Mouse (Mus musculus): ENCODE results near the gene Bmper. TPM values are rescaled to one million over a fixed set of nuclear protein-coding genes. Genes with fewer than 3 reads are reported as not detected.

Gene Bmper
- polyA plus RNA-seq, 2 experiments from 2014 or later = not detected

DNA sequence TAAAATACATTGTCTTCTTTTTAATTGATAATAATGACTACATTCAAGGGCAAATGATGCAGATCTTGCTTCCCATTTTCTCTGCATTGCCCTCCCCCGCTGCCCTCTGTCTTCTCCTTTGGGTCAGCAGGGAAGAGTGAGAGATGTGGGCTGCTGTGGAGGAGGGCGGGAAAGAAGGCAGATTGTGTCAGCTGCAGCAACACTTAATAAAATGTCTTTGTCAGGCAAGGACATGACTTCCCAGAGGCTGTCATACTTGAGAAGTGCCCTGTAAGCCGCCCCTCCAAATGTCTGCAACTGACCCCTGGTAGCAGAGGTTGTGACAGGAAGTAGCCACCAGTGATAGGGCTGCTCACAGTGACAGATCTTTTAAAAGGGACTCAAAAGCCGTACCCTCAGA is 83.3 kb downstream of the Bmper start:
- no peak for ATAC-seq

DNA sequence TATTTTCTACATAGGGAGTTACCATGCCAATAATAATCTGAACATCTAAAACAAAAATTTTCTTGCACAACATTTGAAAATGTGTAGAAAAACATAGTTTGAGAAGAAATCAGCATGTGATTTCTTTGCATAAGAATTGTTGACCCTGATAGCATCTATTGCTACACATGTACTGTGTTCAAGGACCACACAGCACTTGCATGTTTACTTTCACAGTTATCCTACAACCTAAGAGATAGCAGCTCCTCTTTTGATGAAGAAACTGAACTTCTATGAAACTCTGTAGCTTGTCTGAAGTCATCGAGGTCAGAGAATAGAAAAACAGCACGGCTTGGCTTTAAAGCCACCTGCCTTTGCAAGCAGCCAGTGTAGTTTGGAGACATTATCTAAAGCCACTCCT is 85.0 kb downstream of the Bmper start:
- no peak for ATAC-seq

DNA sequence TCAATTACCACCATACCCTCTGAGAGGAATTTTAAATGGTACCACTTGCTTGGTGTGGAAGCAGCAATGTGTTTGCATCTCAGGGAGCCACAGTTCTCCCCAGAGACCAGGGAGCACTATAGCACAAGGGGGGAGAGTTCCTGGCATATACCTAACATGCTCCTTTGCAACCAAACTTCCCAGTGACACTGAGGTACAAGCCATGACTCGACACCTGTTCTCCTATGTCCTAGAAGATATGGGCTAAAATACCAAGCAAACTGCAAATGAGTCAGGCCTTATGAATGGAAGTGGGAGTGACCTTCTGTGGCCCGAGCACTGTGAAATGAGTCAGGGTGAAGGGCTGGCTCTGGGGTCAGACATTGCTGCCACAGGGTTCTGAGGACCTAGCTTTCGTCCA is 88.1 kb downstream of the Bmper start:
- no peak for ATAC-seq

DNA sequence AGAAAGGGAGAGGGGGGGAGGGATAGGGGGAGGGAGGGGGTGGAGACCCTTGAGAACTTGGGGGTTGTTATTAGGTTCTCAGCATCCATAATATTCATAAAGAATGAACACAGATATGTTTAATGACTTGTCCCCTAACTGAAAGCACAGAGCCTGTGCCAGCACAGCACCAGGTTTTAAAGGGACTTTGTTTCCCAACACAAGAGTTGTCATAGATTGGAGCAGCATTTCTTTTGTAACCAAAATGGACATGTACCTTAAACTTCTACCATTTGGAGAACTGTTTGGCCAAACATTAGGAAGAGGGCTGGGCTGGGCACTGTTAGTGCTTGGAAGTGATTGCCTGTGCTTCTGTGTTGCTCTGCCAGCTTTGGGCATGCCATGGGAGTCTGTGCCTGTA is 89.1 kb downstream of the Bmper start:
- no peak for ATAC-seq

DNA sequence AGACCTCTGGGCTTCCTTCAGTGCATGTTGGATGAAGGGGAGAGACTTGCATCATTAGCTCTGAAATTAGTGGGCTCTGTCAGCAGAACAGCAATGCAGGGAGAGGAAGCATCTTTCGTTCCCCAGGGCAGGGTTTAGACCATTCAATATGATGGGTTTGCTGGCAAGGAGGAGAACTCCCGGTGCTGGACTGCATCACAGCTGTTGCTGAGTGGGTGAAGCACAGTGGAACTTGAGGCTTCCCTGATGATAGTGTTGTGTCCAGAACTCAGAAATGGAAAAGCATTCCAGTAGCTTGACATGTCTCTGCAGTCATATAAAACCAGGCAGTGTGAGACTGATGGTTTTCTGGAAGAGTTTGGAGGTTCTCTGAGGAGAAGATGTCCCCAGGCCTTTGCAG is 90.0 kb downstream of the Bmper start:
- no peak for ATAC-seq

DNA sequence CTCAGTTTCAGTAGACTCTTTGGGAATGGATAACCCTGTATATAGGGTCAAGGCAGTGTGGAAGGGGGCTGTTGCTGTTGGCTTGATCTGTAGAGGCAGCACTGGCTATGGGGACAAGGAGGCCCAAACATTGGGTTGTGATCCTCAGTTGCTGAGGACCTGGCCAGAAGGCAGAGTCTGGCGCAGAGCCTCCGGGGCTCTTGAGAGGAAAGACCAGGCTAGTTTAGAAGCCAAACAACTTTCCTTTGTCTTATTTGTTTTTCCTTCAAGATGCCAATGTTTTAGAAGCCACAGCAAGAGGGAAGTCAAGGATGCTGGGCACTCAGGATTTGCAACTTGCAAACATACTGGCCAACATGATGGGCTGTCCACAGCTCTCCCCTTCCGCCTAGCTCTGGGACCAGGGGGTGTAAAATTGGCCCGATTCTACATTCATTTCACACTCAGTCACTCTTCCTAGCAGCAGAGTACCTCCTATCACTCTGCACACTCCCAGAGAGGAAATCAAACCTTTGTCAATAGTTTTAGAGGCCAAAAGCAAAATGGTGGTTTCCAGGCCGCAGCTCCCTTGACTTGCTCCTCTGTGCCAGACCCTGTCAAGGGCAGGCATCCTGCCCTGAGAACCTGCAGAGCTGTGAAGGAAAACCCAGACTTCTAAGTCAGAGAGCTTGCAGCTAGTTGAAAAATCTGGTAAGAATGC is 92.9 kb downstream of the Bmper start:
- no peak for ATAC-seq

DNA sequence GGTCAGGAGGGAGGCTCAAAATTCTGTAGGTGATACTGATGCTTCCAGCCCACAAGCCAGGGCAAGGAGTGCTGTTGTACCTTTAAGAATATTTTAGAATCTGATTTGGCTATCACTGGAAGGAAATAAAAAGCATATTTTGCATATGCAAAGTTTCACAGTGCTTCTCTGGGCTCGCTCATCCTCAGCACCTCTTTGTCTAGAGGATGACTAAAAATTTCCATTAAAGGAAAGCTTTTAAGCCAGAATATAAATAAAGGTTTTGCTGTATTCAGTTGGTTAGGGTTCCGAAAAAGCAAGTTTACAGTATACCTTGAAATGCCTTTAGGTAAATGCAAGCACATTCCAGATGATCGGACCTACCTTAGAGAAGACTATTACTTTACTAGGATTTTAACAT is 105.0 kb downstream of the Bmper start:
- ATAC-seq = no peak

DNA sequence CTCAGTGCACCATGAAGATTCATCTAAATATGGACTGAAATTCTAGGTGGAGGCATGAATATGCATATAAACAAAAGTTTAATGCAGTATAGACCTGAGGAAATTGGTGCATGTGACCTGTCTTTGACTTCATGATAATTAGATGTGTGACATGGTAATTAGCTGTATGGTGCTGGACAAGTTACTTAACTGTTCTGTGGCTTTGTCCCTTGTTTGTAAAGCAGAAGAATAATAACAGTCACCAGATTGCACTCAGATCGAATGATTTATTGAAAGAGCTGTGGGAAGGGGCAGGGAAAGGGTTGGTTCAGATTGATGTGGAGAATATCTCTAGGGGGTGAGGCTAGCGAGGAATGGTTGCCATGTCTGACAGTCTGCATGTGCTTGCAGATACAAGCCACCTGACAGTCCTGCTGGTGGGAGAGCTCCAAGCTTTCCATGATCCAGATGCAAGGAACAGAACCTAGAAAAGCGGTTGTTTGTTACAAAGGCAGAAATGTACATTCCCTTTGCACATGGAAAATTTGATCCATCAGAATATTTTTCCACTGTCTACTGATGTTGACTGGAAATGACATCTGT is 110.3 kb downstream of the Bmper start:
- ATAC-seq = no peak

DNA sequence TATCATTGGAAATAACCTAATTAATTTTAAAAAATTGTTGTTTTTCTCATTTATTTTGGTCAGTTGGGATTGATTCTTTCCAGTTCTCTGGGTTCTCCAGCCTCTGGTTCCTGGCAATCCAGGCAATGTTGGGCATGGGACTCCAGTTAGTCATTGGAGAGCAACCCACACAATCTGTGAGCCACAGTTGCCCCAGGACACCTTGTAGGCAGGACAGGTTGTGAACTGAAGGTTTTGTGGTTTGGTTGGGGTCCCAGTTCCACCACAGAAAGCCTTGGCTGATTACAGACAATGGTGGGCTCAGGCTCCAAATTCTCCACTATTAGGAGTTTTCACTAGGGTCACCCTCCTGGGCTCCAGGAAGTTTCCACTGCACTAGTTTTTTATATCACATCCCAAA is 117.7 kb downstream of the Bmper start:
- no peak for ATAC-seq

DNA sequence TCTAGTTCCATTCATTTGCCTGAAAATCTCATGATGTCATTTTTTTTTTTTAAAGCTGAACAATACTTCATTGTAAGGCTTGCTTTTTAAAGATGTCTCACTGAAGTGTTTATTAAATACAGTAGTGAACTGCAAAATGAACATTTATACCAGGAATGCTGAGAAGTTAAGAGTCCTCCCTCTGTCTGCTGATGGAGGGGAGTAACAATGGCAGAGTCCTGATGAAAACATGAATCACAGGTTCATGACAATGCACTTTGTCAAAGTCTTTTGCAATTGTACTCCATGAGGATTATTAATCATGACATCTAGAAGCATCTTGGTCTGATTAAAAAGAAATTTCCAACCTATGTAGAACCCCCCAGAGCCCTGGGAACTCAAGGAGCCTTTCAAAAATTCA is 118.4 kb downstream of the Bmper start:
- ATAC-seq = no peak

DNA sequence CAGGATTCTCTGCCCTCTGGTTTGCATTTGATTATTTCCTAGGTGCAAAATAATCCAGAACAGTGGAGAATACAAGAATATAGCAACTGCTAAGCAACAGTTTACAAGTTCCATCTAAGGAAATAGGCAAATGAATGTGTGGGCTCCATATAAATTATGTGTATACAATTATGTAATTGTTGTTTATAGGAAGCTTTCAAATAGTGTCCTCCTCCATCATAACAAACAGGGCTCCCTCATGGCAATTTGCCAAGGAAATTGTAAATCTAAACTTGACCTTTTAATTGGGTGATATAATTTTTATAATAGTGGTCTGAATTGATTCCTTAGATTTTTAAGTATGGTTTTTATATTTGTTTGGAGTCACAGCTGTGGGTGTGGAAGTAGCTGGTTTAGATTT is 121.5 kb downstream of the Bmper start:
- ATAC-seq = no peak

DNA sequence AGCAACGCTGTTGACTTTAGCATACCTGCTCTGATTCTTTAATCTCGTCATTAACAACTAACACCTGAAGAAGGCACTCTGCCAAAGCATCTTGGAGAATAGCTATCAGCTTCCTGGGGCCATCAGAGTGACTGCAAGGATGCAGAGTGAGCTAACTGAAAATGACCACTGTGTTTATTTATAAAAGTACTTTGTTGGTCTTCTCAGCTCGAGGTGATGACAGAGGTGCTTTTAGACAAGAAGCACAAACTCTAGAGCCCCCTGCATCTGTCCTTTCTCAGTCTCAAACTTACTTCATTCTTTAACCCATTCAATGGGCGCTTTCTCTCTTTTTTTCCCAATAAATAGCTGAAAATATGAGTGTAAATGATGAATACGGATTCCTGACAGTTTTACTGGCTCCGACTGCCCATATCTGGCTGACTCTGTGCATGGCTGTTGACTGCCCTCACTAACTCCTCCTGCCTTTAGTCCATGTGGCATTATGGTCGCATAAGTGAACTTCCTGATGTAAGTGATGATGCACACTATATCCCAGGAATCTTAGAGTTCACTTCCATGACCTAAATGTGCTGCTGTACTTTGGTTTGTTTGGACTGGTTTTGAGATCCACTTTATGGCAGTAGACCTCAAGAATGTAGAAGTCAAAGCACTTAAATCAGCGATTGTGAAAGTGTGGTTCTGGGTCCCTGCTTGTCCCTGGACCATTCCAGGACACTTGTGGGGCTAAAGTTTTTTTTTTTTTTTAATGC is 122.4 kb downstream of the Bmper start:
- ATAC-seq = no peak

DNA sequence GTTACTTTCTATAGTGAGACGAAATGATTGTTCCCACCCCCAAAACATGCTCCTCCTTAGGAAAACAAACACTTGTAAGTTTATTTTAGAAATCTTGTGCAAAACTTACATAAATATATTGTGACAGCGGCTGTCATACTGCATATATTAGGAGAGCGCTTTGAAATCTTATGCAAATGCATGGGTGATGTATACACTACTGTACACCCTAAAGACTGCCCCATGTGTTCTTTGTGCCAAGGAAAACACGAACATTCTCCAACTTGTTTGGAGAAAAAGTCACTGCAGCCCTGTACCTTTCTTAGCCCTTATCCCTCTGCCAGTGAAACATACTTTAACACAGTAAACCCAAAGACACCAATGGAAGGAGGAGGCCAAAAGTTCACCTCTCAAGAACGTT is 126.7 kb downstream of the Bmper start:
- no peak for ATAC-seq

DNA sequence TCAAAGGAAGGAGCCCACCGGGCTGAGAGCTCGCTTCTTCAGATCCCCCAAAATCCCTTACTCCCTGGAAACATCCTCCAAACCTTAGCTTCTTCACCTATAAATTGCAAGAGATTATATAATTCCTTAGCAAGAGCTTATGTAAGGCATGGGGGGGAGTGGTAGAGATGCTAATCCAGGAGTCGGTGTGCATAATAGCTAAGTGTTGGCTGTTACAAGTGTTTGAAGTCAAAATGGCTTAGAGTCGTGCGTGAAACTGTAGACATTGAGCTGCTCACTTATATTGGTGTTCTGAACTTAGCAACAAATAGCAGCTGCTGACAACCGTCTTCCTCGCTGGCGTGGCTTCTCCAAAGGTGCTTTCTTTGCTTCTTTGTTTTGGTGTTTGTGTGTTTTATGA is 128.5 kb downstream of the Bmper start:
- ATAC-seq = no peak

DNA sequence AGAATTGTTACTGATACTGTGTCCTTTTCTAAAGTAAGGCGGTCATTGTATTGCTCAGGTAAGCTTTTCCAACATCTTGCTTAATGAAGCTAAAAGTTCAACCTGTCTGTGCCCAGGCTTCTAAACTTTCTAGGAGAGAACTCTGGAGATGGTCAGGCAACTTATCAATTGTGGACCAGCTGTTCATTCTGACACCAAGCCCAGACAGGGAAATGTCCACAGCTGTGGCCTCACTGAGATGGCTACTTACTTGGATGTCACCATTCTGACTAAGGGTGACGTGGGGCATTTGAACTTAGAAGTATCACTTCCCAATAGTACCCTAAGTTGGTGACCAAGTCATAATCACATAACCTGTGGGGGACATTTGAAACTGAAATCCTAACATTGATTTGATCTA is 129.5 kb downstream of the Bmper start:
- ATAC-seq = no peak

DNA sequence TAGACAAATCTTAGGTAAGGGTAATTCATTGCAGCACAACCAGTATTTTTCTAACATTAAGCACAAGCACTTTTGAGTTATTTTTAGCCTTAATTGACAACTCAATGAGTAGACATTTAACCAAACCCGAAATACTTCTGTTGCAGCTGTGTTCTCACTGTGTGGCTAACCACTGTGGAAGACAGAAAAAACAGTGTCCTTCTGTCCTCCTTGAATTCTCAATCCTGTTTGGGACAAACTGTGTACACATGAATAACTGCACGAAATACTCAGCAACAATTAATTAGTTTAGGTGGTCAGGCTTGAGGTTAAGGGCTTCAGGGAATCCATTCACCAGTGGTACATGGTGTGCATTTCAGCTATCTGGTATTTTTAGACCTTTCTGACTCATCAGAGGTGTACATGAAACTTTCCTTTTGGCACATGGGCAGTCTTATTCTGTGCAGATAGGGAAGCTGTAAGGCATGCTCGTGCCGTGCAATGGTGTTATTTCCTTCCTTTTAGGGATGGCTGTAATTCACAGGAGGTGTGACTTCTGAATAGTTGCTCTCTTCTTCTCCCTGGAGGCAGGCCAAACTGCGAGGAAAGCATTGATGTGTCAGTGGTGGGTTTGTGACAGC is 131.4 kb downstream of the Bmper start:
- no peak for ATAC-seq

DNA sequence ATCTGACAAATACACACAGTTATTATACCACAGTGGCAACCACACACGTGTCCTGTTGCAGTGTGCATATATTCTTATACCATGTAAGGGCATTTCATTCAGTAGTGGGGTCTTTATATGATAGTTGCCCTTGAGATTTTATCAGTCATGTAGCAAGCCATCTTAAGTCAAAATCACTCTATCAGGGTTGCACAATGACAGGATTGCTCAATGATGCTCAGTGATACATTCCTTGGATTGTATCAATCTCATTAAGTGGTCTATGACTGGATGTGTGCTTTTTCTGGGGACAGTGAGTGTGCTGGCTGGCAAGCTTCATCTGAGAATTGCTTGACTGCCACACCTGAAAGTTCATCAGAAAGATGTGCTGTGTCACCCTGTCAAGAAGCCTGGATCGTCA is 135.2 kb downstream of the Bmper start:
- no peak for ATAC-seq

DNA sequence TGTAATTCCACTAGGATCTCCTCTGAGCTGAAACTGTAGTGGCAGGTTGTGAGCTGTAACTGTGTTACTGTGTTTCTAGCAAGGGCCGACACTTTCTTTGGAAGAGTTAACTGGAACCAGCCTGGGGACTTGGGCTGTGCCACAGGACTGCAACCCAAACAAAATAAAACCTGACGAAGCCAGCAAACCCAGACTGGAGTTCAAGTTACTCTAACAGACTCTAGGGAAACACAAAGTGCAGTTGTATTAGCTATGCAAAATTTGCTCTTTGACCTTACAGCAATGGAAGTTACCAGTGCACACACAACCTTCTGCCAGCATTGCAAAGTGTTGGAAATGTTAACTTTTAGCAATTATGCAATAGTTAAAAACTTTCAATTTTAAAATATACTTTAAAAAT is 140.3 kb downstream of the Bmper start:
- ATAC-seq = no peak

DNA sequence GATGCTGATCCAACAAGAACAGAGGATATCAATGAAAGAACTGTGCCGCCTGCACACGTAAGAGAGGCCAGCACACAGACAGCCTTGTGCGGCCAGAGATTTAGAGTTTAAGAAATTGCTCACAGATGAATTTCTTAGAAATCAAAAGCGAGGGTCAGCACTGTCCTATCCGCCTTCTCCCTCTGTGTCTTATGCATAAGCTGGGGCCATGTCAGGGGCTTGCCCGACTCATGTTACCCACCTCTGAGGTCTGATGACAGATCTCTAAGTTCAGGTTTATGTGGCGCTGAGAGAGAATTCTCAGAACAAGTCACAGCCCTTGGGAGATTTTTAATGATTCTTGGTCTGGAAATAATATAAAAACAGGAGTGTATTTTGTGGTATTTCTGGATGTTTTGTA is 140.7 kb downstream of the Bmper start:
- no peak for ATAC-seq

DNA sequence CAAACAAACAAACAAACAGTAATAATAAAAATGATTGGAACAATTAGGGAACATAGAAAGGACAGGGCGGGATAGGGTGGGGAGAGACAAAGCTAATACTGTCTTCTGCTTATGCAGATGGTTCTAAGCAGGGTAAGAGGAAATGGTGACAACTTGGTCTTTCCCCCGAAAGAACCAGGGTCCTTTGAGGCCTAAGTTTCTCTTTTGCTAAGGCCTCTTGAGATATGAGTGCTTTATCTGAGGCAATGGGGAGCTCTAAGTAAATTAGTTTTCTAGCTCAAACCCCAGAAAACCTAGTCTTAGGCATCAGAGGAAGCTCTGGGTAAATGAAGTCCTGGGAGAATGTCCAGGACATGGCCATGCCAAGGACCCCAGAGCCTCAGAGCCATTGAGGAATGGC is 141.2 kb downstream of the Bmper start:
- ATAC-seq = no peak

DNA sequence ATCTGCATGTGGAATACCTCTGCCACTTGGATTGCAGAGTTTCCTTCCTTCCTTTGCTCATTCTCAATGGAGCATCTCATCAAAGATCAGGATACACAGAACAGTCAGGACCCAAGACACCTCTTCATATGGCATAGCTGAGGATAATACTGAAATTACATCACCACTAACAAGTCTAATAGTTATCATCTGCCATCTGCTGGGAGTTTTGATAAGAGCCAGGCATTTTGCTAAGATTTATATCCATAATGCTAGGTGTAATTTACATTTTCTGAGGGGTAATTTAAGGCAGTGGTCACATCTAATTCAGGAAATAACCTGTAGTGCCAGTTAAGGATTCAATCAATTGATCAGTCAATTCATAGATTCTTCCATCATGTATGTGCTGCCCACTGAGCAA is 145.2 kb downstream of the Bmper start:
- no peak for ATAC-seq

DNA sequence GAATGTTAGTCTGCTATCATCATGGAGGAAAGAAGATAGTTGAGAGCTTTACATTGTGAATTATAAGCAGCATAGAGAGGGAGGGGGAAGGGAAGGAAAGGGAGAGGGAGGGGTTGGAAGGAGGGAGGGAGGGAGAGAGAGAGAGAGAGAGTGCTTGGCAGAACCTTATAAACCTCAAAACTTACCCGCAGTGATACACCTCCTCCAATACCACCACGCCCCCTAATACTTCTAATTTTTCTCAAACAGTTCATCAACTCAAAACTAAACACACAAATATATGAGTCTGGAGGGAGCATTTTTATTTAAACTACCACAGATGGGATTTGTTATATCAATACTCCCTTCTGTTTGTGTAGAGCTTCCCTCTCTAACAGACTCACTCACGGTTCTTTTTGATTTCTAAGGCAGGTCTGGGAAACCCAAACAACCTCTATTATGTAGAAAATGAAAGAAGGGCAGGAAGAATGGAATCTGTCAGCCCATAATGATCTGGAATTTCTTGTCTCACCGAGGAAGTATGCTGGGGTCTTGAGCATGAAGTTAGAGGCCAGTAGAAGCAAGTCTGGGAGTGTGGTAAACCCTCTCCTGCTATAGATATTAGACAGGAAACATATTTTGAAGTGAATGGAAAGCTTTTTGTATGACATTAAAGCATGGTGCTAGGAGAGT is 152.0 kb downstream of the Bmper start:
- ATAC-seq = no peak

Data from activated CD4-positive, CD25-positive, alpha-beta regulatory T cell, adult 4 months (primary cell).